In genomic region chr2:101751236-101751922, GRCm38 (mm10) we compare ENCODE assay signal across 13 mouse cellular contexts.
A peak's percentile ranks its signal among the peaks of the same experiment; 100 is the strongest.
DNase-seq lines count a peak whose midpoint lies in the region; ATAC-seq lines count a peak whose summit lies in the region.
"Had no signal": no experiment of that assay in that cellular context is flagged by ENCODE, and none has a peak within 500 bp of the region (broad histone marks: within the 10 kb centered on the region; RNA-seq: fewer than 3 reads in every experiment).

No protein-coding gene starts in this region.

- peak overlapping the region; percentile 37 for H3K27ac ChIP-seq in heart, embryonic 10.5 days
- peak overlapping the region; percentile 29 for H3K27ac ChIP-seq in embryonic facial prominence, embryonic 15.5 days (replicated peaks)
- H3K27ac ChIP-seq: liver, embryonic 13.5 days had no signal

- no peak for DNase-seq in heart, embryonic 10.5 days (ENCODE audit: low spot score)
- no peak for DNase-seq in heart, adult 8-10 months (ENCODE audit: low spot score)
- DNase-seq in kidney, postnatal 4 days = peak; percentile 22 to 44
- no peak for DNase-seq in kidney, postnatal 25 days
- peak; percentile 38 for DNase-seq in NIH3T3 (ENCODE audit: low read depth)
- DNase-seq in urinary bladder, postnatal 4 days (ENCODE audit: low spot score in 2 of 2) = no peak
- DNase-seq: kidney, adult 11 months; liver, embryonic 13.5 days; thymus, adult 2 months had no signal

- H3K36me3 ChIP-seq in heart, embryonic 10.5 days = 0 out of 2 replicates have a peak, but pooled peaks cover 5% of the 10 kb centered on the region
- H3K36me3 ChIP-seq in embryonic facial prominence, embryonic 15.5 days = no peaks in the 10 kb centered on the region
- H3K36me3 ChIP-seq: liver, embryonic 13.5 days had no signal

- H3K4me2 ChIP-seq in embryonic facial prominence, embryonic 15.5 days (replicated peaks) = no peak overlapping the region
- H3K4me2 ChIP-seq: liver, embryonic 13.5 days had no signal

- no peaks in the 10 kb centered on the region for H3K9me3 ChIP-seq in heart, embryonic 10.5 days
- H3K9me3 ChIP-seq in embryonic facial prominence, embryonic 15.5 days (replicated peaks) = no peaks in the 10 kb centered on the region
- H3K9me3 ChIP-seq: liver, embryonic 13.5 days had no signal

- peaks cover 50% of the 10 kb centered on the region for H3K4me1 ChIP-seq in heart, embryonic 10.5 days
- peaks cover 39% of the 10 kb centered on the region for H3K4me1 ChIP-seq in embryonic facial prominence, embryonic 15.5 days

- ATAC-seq in embryonic facial prominence, embryonic 15.5 days (ENCODE audit: insufficient number of reproducible peaks, low FRiP score, low TSS enrichment, low read depth) = peak; percentile 89; the same call in 1 of the 2 replicates
- ATAC-seq in erythroblast, adult 5-6 weeks (replicated peaks; ENCODE audit: low FRiP score, poor library complexity, severe bottlenecking) = no peak
- ATAC-seq: activated CD4-positive, CD25-positive, alpha-beta regulatory T cell, adult 4 months; forebrain, embryonic 14.5 days had no signal

- no peak overlapping the region for H3K4me3 ChIP-seq in heart, embryonic 10.5 days
- H3K4me3 ChIP-seq in embryonic facial prominence, embryonic 15.5 days (replicated peaks) = no peak overlapping the region
- H3K4me3 ChIP-seq: liver, embryonic 13.5 days had no signal

- no peak overlapping the region for H3K9ac ChIP-seq in embryonic facial prominence, embryonic 15.5 days
- H3K9ac ChIP-seq: liver, embryonic 13.5 days had no signal

- 15% methylated on average over 4 of the region's 4 CpGs for WGBS in heart, embryonic 10.5 days
- WGBS in embryonic facial prominence, embryonic 15.5 days = 12% methylated on average over 4 of the region's 4 CpGs

- H3K27me3 ChIP-seq in heart, embryonic 10.5 days (ENCODE audit: insufficient read depth, poor library complexity, severe bottlenecking) = no peaks in the 10 kb centered on the region
- no peaks in the 10 kb centered on the region for H3K27me3 ChIP-seq in embryonic facial prominence, embryonic 15.5 days
- H3K27me3 ChIP-seq: liver, embryonic 13.5 days had no signal

Comparison
In these comparisons a context has a peak if more than half of its experiments do, and no peak if none do; other contexts are left out.
1. DNase-seq: peak in kidney, postnatal 4 days (2 of 2) and NIH3T3 (single experiment); none in heart, embryonic 10.5 days (single experiment), heart, adult 8-10 months (single experiment), kidney, postnatal 25 days (0 of 2) and urinary bladder, postnatal 4 days (0 of 2).